Mouse (Mus musculus) brown adipose tissue, adult 24 weeks (tissue): ENCODE data around the gene Dtl. TPM values are rescaled to one million over a fixed set of nuclear protein-coding genes. Genes with fewer than 3 reads are reported as not detected.

ENCODE experiments used
- H3K27ac ChIP-seq: fragments of 200-500 bp; replicated peaks from 2 replicates; pipeline ENCODE4 v1.5.1; 2012; ENCODE audit warnings: low read depth, mild to moderate bottlenecking, low read length
- H3K4me1 ChIP-seq: fragments of 200-500 bp; 2 replicates; pipeline ENCODE4 v1.6.1; 2012; ENCODE audit warnings: low read length, mixed read lengths; ENCODE audit not compliant: control insufficient read depth, insufficient read depth, insufficient read length
- H3K4me3 ChIP-seq: fragments of 200-500 bp; 2 replicates; pipeline ENCODE4 v1.5.1; 2012; ENCODE audit warnings: low read depth, mild to moderate bottlenecking, low read length, moderate library complexity; ENCODE audit not compliant: insufficient read depth
- polyA plus RNA-seq: library from polyadenylated mRNA; stranded (reverse); fragments of >200 nt; gene quantifications from 2 replicates; pipeline ENCODE4 v1.2.4, GENCODE M21; 2012; ENCODE audit not compliant: missing spikeins, insufficient read depth, insufficient read length

Dtl gene
- polyA plus RNA-seq, 1 experiment = 1.1 TPM

DNA sequence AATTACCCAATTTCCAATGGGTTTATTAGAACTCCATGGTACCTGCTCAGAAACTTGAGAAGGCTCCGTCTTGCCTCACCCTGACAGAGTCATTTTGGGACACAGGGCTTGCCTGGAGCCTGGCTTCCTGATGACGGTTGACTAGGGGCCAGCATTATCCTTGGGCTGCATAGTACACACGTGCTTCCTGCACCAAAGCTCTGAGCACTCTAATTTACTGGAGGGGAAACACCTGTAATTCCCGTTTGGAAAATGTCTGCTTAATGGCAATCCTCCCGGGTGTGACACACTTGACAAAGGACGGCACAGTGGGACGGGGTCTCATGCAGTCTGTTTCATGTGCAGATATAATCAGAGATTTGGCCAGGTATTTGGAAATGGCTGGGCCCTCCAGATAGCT, 84.9 kb downstream of the Dtl start:
- H3K4me3 ChIP-seq = no peak overlapping the region
- H3K4me1 ChIP-seq = peaks cover 34% of the 10 kb centered on the region
- H3K27ac ChIP-seq = peak overlapping the region; percentile 90

Other genes with a start within 250 kb of the Dtl start
- 1.8 and 2.3 TPM in 2 replicates for gene Tmem206, start 249.6 kb downstream of the Dtl start, polyA plus RNA-seq
- 895 and 923 TPM in 2 replicates for gene Ppp2r5a, start 172.3 kb downstream of the Dtl start, polyA plus RNA-seq
- 8.7 and 9.3 TPM in 2 replicates for gene Ints7, start 92 bp upstream of the Dtl start, polyA plus RNA-seq
- gene Lpgat1, start 142.3 kb upstream of the Dtl start, polyA plus RNA-seq = 34.1 and 40.5 TPM in 2 replicates
- gene Nek2, start 245.9 kb upstream of the Dtl start, polyA plus RNA-seq = not detected in 2 replicates